Mouse (Mus musculus): ENCODE measurements around the gene Clec9a. TPM values are rescaled to one million over a fixed set of nuclear protein-coding genes. Genes with fewer than 3 reads are reported as not detected.

Gene Clec9a
- not detected for total RNA-seq (2021)
- long read RNA-seq, experiment 1 = 0 reads
- long read RNA-seq, experiment 2 = 0 reads

DNA sequence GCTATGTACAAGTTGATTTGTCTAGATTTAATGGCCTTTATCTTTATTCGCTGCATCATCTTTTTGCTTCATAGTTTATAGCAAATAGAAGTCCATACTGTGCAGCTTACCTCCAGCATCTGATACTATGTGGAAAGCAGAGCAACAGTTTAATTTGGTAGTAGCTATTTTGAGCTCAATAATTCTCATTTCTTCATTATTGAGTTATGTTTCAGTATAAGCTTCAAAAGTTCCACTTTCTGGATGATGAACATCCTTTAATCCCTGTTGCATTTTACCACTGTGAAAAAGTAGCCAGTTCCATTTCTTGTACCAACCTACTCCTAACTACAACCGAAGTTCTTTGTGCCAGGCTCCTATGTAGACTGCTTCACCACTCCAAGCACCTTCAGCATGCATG, at the start of gene Clec9a:
TSS of gene Clec9a (plus strand) at position 301 of the 400 bp plus-strand sequence.
- no peak for DNase-seq
- intact Hi-C loops (cut with DNase I) = loop anchor here (5.0 kb wide), 1 partner anchor 69 kb away; no protein-coding TSS in a partner anchor

DNA sequence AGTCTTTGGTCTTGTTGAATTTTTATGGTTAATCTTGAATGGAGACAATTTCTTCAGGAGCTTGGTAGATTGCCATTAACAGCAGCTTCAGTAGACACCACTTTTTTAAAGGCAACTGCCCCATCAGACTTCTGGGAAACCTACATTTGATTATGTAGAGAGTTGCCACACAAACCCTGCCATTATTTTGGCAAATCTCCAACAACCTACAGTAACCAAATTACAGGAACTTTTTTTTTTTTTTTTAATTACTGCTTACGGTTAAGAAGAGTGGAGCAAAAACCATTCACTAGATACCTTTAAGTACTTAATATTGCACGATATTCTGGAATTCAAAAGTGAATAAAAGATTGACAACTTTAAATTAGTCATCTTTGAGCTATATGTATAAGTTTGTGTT, 49.1 kb upstream of the Clec9a start:
- intact Hi-C loops (cut with DNase I) = no loop called here
- no peak for DNase-seq

DNA sequence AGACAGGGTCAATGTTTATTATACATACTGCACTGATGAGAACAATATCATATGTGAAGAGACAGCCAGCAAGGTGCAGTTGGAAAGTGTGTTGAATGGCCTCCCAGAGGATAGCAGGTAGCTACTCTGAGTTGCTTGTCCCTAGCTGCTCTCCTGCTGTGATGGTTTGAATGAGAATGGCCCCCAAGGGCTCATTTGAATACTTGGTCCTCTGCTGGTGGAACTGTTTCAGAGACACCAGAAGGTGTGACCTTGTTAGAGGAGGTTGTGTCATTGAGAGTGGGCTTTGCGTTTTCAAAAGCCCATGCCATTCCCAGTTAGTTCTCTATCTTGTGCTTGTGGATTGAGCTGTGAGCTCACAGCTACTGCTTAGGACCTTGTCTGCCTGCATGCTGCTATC, 44.7 kb upstream of the Clec9a start:
- intact Hi-C loops (cut with DNase I) = no loop called here

DNA sequence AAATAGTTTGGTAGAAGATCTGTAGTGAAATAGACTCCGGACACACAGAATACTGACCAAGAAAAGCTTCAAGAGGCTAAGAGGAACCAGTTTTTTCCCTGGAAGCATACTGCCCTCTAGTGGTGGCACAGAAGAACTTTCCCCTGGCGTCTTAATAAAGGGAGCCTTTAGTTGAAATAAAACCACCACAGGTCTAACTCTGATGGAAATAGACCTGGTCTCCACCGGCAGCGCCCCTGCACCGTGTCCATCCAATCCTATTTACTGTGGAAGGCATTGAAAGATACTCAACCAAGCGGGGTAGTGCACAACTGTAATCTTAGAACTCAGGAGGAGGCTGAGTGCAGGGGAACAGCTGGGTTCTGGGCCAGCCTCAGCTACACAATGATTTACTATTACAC, 42.7 kb upstream of the Clec9a start:
- intact Hi-C loops (cut with DNase I) = loop anchor here (5.0 kb wide), 2 partner anchors 279 to 514 kb away; no protein-coding TSS in a partner anchor
- no peak for DNase-seq

More for the DNA sequence above, 44.7 kb upstream of the Clec9a start:
- DNase-seq = no peak

DNA sequence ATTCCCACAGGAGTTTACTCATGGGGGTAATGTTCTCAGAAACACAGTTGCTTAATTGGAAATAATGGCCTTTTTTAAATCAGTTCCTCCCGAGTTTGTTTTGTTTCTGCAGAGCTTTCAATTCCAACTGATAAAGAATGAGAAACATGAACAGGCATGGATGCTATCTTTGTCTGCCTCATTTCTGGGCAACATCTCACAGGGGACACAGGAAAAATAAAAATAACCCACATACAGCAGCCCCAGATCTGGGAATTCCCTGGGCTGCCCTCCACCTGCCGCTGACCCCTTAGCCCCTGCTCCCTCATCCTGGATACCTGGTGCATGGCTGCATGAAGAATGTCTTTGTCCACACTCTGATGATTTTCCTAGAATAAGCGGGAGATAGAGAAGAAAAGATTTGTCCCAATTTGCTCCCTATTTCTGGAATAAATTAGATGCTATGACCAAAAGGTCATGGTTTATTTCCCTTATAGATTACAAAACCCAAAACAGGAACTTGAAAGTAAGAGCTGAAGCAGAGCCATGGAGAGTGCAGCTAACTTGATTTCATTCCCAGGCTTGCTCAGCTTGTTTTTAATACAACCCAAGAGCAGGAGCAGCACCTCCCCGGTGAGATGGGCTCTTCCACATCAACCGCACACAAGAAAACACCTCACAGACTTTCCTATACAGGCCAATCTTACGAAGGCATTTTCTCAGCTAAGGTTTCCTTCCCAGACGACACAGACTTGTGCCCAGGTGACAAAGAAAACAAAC, 39.1 kb upstream of the Clec9a start:
- intact Hi-C loops (cut with DNase I) = loop anchor here (5.0 kb wide), 2 partner anchors 282 to 517 kb away; no protein-coding TSS in a partner anchor
- DNase-seq = no peak

DNA sequence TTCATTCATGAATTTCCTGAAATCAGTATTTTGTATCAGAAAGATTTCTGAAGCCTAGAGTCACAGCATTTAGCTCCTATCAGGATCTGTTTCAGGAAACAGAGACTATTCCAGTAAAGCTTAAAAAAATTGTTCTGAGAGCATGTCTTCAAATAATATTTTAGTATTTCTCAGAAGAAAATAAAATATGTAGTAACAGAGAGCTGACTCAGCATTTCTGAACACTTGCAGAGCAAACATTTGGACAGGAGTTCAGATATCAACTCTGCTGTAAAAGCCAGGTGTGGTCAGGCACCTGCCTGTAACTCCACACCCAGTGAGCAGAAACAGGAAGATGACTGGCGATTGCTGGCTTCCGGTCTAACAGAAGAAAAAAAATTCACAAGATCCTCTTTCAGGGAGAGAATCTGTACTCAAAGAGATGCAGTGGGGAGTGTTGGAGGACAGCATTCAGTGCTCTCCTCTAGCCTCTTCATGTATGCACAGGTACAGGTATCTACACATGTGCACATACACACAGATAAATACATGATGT, 33.7 kb upstream of the Clec9a start:
- intact Hi-C loops (cut with DNase I) = no loop called here
- DNase-seq = no peak

DNA sequence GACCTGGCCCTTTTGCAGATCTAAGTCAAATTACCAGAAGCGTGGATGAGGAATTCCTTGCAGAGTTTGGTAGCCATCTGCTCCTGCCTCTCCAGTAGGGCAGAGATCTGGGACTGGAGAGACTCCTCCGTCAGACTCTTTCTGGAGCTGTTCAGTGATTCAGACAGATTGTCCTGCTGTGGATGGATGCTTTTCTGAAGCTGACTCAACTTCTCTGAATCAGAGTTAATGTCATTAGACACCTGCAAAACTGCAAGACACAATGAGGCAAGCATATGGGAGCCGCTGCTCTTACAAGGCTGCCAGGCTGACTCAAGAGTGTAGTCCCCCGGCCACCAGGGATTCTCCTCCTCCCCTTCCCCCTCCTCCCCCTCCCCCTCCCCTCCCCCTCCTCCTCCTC, 28.2 kb upstream of the Clec9a start:
- intact Hi-C loops (cut with DNase I) = no loop called here
- no peak for DNase-seq

DNA sequence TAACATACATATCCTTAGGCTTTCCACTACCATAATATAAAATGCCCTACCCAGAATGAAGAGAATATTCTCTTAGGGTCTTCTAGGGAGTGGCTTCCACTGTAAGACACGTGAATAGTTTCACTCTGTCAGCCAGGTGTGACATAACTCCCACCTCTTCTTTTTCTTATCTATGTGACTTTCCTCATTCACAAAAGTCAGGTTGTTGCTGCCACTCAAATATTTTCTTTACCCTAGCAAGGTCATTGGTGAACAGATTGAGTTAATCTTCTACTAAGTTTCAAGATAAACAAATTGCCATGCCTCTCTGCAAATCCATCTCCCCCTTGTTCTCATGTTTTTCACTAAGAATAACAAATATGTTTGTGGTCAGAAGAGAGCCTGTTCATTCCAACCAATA, 26.9 kb upstream of the Clec9a start:
- intact Hi-C loops (cut with DNase I) = no loop called here
- no peak for DNase-seq

DNA sequence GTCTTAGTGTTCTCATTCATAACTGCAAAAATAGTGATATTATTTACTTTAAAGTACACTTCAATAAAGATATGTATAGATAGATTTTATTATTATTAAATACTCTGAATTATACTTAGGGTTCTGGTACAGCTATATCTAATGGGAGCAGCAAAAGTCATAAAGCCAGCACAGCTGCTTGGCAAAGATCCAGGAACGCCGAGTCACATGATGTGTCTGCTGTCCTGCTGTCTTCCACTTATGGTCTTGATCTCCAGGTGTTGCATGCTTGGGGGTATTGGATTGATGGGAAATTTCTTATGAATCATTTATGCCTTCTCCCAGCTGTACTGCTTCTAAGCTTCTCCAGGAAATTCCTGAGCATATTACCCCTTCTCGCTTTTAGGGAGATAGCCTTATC, 25.2 kb upstream of the Clec9a start:
- DNase-seq = no peak
- intact Hi-C loops (cut with DNase I) = no loop called here

DNA sequence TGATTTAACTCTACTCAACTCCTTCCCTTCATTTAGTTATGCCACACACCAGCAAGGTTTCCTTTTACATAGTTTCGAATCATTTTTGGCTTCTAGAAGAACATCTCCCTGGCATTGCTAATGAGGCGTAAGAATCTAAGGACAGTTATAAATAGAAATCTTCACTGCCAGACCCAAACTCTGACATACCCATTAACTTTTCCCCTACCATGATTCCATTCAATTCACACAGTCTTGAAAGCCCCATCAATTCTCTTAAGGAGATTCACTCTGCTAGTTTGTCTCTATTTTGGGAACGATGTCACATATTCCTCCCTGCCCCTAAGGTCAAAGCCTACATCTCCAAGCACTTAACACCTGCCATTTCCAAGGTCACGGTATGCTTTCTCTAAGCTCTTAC, 23.7 kb upstream of the Clec9a start:
- no peak for DNase-seq
- intact Hi-C loops (cut with DNase I) = no loop called here

DNA sequence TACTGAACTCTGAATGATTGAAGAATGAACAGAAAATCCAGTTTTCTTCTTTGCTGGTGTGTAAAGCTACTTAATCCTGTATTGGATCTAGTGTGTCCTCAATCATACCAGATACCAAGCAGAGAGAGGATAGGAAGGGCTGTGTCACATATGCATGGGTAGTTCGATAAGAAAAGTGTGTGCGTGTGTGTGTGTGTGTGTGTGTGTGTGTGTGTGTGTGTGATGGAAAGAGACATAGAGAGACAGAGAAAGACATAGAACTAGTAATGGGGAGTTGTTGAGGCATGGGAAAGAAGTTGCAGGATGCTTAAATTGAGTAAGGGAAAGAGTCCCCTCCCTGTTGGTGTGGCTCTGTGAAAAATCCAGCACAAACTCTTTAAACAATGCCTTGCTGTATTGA, 22.9 kb upstream of the Clec9a start, which contains the start of gene Clec12b:
TSS of gene Clec12b (minus strand) at position 101 of the 400 bp plus-strand sequence.
- no peak for DNase-seq
- intact Hi-C loops (cut with DNase I) = no loop called here

DNA sequence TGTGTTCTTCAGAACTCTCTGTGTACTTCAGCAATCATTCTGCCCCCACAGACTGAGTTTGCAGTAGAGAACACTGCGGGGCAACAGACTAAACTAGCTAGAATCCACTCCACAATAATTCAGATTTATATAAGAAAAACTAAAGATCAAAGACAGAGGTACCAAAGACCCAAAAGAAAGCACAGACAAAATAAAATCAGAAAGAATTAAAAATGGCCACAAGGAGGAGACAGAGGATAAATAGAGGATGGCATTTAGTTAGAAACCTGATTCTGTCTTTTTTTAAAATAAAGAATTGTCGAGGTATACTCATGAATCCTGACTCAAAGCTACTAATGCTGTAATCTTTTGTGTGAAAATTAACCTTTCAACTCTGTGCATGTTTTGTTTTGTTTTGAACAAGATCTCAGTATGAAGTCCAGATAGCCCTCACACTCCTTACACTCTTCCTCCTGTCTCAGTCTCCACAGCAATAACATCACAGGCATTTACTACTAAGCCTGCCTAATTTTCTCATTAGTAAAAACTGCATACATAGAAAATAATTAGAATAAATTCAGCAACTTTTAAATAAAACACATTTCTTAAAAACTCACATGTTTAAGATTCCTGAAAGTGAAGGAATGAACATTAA, 15.5 kb upstream of the Clec9a start:
- DNase-seq = no peak
- intact Hi-C loops (cut with DNase I) = loop anchor here (5.0 kb wide), 1 partner anchor 84 kb away; no protein-coding TSS in a partner anchor

DNA sequence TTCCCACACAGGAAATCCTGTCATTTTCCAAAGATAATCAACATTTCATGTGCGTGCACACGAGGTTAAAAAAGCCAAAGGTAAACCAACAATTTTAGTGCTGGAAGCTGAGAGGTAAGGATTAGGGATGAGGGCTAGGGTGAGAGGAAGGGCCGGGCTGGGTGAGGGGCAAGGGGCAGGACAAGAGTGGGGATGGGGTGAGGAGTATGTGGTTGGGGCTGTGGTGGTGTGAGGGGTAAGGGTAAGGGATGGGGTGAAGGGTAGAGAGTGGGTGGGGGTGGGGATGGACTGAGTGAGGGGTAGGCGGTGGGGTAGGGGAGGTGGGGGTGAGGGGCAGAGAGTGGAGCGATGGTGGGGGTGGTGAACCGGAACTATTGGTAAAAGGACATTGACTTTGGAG, 14.9 kb upstream of the Clec9a start:
- intact Hi-C loops (cut with DNase I) = loop anchor here (5.0 kb wide), 1 partner anchor 84 kb away; no protein-coding TSS in a partner anchor
- DNase-seq = no peak

DNA sequence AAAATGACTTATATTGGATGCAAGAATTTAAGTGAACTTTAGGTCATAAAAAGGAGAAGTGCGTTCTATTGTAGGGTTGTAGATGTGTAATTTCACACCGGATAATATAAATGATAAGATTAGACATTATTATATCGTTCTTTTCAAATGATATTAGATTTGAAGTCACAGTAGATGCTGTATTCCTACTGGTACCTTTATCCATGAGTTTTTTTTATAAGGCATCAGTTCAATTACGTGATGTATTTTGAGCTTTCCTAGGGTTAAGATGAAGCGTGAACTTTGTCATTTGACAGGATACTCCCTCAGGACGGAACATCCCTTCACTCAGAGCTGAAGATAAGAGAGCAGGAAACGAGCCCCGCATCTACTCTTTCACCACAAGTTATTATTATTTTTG, 11.7 kb upstream of the Clec9a start, which contains the start of gene Clec1b:
TSS of gene Clec1b (plus strand) at position 301 of the 400 bp plus-strand sequence.
- no peak for DNase-seq
- intact Hi-C loops (cut with DNase I) = loop anchor here (5.0 kb wide), 1 partner anchor 125 kb away; no protein-coding TSS in a partner anchor

DNA sequence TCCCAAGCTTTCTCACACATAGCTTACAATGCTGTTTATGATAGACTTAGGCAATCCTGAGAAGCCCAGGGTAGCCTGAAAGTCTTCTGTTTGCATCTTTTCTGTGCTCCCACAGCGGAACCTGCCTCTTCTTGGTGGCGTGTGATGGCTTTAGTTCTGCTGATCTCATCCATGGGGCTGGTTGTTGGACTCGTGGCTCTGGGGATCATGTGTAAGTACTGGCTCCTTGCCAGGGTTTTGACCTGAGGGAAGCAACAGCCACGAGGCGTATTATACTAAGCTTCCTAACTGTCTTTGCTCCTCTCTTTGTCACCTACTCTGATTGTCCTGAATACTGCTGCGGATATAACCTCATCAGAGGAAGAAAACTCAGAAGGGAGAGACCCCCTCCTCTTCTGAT, 8.7 kb upstream of the Clec9a start:
- intact Hi-C loops (cut with DNase I) = loop anchor here (5.0 kb wide), 1 partner anchor 122 kb away; no protein-coding TSS in a partner anchor

DNA sequence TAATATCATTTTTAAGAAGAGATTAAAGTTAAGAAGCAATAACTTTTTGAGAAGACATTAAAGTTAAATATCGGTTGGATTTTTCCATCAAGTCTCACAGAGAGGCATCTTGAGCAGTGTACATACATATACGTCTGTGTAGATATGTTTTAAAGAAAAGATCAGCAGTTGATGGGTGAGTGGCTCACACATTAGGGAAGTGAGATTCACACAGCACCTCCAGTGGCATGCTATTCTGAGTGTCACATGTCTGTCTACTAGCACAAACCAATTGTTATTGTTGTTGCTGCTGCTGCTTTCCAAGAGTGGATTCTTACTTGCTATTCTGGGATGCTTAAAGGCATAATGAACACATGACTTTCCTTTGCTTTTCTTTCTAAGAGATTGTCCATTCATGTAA, 6.3 kb upstream of the Clec9a start:
- no peak for DNase-seq

More for the DNA sequence above, 8.7 kb upstream of the Clec9a start:
- no peak for DNase-seq

DNA sequence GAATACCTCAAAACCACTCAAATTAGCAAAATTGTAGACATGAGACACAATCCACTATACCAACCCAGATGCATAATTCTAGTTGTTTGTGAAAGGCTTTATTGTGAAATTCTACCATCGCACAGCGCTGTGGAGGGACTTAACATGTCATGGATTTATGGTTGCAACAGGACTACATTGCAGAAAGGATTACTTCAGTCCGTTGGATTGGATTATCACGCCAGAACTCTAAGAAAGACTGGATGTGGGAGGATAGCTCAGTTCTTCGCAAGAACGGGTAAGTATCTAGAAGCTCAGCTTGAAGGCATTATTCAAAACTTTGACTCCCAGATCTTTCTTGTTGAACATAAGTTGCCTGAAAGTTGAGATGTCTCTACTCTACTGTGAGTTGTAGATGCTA, 5.3 kb upstream of the Clec9a start:
- intact Hi-C loops (cut with DNase I) = no loop called here
- no peak for DNase-seq

More for the DNA sequence above, 6.3 kb upstream of the Clec9a start:
- intact Hi-C loops (cut with DNase I) = no loop called here

DNA sequence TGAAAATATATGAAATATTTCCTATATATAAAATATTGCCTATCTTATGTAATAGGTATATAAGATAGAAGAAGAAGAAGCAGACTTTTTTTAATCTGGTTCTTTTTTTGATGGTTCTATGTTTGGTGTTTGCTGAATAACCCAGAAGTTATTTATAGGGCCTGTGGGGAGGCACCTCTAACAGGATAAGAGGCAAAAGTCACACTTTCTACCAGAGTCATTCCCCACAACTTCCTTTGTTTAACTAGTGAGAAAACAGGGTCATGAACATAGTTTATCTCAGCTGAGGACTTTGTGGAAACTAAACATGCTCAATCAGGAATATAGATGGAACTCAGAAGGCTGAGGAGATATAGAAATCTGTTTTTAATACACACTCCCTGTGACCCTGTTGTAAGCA, 2.7 kb upstream of the Clec9a start:
- no peak for DNase-seq
- intact Hi-C loops (cut with DNase I) = loop anchor here (5.0 kb wide), 1 partner anchor 71 kb away; no protein-coding TSS in a partner anchor

DNA sequence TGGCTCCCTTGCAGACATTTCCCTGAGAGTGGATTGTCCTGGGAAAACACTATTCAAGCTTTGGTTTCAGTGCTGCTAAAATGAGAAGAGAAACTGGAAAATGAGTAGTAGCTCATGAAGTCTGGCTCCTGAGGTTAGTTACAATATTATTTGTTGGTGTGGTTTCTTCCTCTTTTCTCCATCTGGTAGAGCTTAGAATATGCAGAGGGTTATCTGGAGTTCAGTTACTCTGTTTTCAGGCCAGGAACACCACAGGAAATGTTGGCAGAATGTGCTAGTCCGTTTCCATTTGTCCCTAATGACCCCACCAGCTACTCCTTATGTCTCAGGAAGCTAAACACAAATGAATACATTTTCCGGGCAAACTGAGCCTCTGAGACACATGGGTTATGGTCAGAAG, 1.3 kb upstream of the Clec9a start:
- no peak for DNase-seq
- intact Hi-C loops (cut with DNase I) = loop anchor here (5.0 kb wide), 1 partner anchor 70 kb away; no protein-coding TSS in a partner anchor

DNA sequence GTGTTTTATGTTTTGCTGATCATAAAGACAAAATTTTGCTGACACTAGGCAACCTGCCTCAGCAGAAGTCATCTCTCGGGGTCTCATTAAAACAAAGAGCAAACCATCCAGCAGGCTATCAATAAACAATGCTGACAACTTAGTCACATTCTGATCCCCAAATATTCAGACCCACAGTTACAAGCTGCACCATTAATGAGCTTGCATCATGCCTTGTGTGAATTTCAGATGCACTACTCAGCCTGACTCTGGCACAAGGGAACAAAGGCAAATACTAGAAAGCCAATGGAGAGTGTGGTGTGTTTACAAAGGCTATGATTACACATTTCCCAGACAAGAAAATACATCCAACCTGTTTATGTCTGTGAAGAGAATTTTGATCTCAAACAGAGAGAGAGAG, 5.5 kb downstream of the Clec9a start:
- intact Hi-C loops (cut with DNase I) = no loop called here
- DNase-seq = no peak

DNA sequence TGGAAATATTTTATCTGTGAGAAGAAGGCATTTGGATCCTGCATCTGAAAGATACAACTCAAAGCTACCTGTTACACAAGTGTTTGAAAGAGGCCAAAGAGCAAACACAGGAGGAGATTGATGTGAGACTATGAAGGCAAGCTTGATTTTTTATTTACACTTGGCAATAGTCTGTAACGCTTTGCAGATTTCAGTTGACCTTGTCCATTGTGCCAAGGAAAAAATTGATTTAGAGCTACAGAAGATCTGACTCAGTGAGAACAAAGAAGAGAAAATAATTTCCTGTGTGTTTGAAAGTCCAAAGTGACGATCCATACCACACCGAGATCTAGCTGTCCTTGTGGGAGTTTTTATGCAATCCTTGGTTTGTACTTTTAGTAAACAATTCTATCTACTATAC, 13.6 kb downstream of the Clec9a start:
- intact Hi-C loops (cut with DNase I) = no loop called here
- no peak for DNase-seq

Data from gastrocnemius, postnatal 36 days (tissue).